Mouse (Mus musculus) ES-E14 (cell line): ENCODE data around the gene Hoxc13. TPM values are rescaled to one million over a fixed set of nuclear protein-coding genes. Genes with fewer than 3 reads are reported as not detected.

Source experiments
- DNase-seq: peaks from one replicate; pipeline ENCODE4 v3.0.0-alpha.2; 2013; ENCODE audit warnings: low read depth, low spot score
- H3K27ac ChIP-seq: 2 replicates; pipeline ENCODE4 v1.5.1; 2012; ENCODE audit warnings: low read depth, mild to moderate bottlenecking, low read length, moderate library complexity, mixed read lengths; ENCODE audit not compliant: poor library complexity, insufficient read depth, severe bottlenecking
- H3K36me3 ChIP-seq: 2 replicates; pipeline ENCODE4 v1.6.1; 2012; ENCODE audit warnings: mild to moderate bottlenecking, low read length, moderate library complexity, mixed read lengths; ENCODE audit not compliant: control insufficient read depth, poor library complexity, insufficient read depth, severe bottlenecking
- H3K4me1 ChIP-seq, 2 experiments: fragments of 150-350 bp in 1 of 2; sonication (generic) in 1 of 2; 2 replicates each; pipeline ENCODE4 v1.6.1; 2012; ENCODE audit warnings: low read length in 2 of 2, mild to moderate bottlenecking in 1 of 2, mixed read lengths in 1 of 2; ENCODE audit not compliant: control insufficient read depth in 2 of 2, insufficient read depth in 2 of 2, poor library complexity in 1 of 2
- H3K4me3 ChIP-seq, 2 experiments: fragments of 150-350 bp in 1 of 2; sonication (generic) in 1 of 2; 2 replicates each; pipeline ENCODE4 v1.5.1; 2012; ENCODE audit warnings: low read length in 2 of 2, low read depth in 1 of 2, mild to moderate bottlenecking in 1 of 2, mixed read lengths in 1 of 2; ENCODE audit not compliant: insufficient read depth in 1 of 2, poor library complexity in 1 of 2, severe bottlenecking in 1 of 2
- H3K9ac ChIP-seq: 2 replicates; pipeline ENCODE4 v1.6.1; 2012; ENCODE audit warnings: low read depth, mild to moderate bottlenecking, low read length, mixed read lengths; ENCODE audit not compliant: poor library complexity, insufficient read depth, severe bottlenecking
- H3K9me3 ChIP-seq: fragments of 150-350 bp; sonication (generic); 2 replicates; pipeline ENCODE4 v1.6.1; 2012; ENCODE audit warnings: low read depth, mild to moderate bottlenecking, low read length; ENCODE audit not compliant: control insufficient read depth, insufficient read depth
- CHD2 ChIP-seq: IDR thresholded peaks from 2 replicates; pipeline ENCODE4 v1.6.1; 2014; ENCODE audit warnings: mild to moderate bottlenecking, low read depth, low read length, inconsistent platforms
- HCFC1 ChIP-seq: IDR thresholded peaks from 2 replicates; pipeline ENCODE4 v1.6.1; 2012; ENCODE audit warnings: low read length, inconsistent platforms, borderline replicate concordance; ENCODE audit not compliant: insufficient read depth
- MAFK ChIP-seq: IDR thresholded peaks from 2 replicates; pipeline ENCODE4 v1.6.1; 2014; ENCODE audit warnings: mild to moderate bottlenecking, low read depth, low read length, inconsistent platforms; ENCODE audit not compliant: insufficient read depth
- ZC3H11A ChIP-seq: IDR thresholded peaks from 2 replicates; pipeline ENCODE4 v1.6.1; 2012; ENCODE audit warnings: low read depth, mild to moderate bottlenecking, inconsistent platforms, low read length, borderline replicate concordance
- ZNF384 ChIP-seq: IDR thresholded peaks from 2 replicates; pipeline ENCODE4 v1.6.1; 2012; ENCODE audit warnings: low read depth, low read length, inconsistent platforms
- in situ Hi-C, 2 experiments: fragments of 600-800 bp; cut with MboI; formaldehyde crosslinking; loops; one replicate each; pipeline ENCODE4 v1.15.1; 2025; ENCODE audit warnings: low sequenced_read_pairs in 2 of 2, inconsistent platforms in 1 of 2; ENCODE audit not compliant: unreplicated experiment in 2 of 2
- total RNA-seq: library from RNA; depleted of rRNA; stranded (reverse); fragments of 300-350 nt; gene quantifications from 2 replicates; pipeline ENCODE4 v1.2.3, GENCODE M21; 2012; rRNA removed

Gene Hoxc13
- 0.42 and 0.94 TPM in 2 replicates for total RNA-seq

GRCm38 (mm10) chr15:102921053-102922011 is at the start of gene Hoxc13:
Hoxc13 (plus strand) TSS chr15:102921103.
- DNase-seq = no peak
- in situ Hi-C loops = loop anchor here in 1 of 2 experiments (10.0 kb wide), 1 partner anchor 63 kb away; no protein-coding TSS in a partner anchor

DNA sequence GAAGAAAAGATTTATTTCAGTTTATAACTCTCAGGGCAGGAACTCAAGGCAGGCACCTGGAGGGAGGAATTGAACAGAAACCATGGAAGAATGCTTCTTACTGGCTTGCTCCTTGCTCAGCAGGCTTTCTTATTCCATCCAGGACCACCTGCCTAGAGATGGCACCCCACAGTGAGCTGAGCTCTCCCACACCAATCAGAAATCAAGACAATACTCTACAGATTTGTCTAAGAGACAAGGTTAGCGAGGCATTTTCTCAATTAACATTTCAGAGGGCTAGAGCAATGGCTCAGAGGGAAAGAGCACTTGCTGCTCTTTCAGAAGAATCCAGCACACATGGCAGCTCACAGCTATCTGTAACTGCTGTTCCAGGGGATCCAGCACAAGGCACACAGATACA is 35.1 kb upstream of the Hoxc13 start:
- Histone ChIP-seq H3K4me3 (no peak overlapping the region), H3K9ac (no peak overlapping the region), H3K9me3 (no peaks in the 10 kb centered on the region), H3K27ac (no peak overlapping the region), H3K4me1 (peaks cover 0 to 4% of the 10 kb centered on the region in 2 experiments; a peak in 1 of 4 replicates), H3K36me3 (no peaks in the 10 kb centered on the region)
- DNase-seq = peak; percentile 63
- in situ Hi-C loops = no loop called here
- no peak for TF ChIP-seq ZNF384
- no peak for TF ChIP-seq MAFK
- TF ChIP-seq CHD2 = no peak

More at GRCm38 (mm10) chr15:102921053-102922011, at the start of gene Hoxc13:
- TF ChIP-seq HCFC1 (no peak), ZC3H11A (no peak), MAFK (no peak), ZNF384 (no peak)
- Histone ChIP-seq H3K9me3 (no peaks in the 10 kb centered on the region), H3K9ac (peak within 1 kb of the TSS; percentile 60), H3K27ac (no peak within 1 kb of the TSS), H3K4me1 (no peaks in the 10 kb centered on the region), H3K4me3 (peak within 1 kb of the TSS; percentile 69 to 77), H3K36me3 (no peaks in the 10 kb centered on the region)

- no peaks in the 10 kb centered on the region for H3K9me3 ChIP-seq
- H3K4me3 ChIP-seq = no peak overlapping the region
- in situ Hi-C loops = no loop called here
- no peak for DNase-seq
- TF ChIP-seq HCFC1 = no peak
- no peak for TF ChIP-seq ZC3H11A
- no peak for TF ChIP-seq CHD2
- TF ChIP-seq ZNF384 = no peak
- TF ChIP-seq MAFK = no peak
- no peak overlapping the region for H3K9ac ChIP-seq
- no peaks in the 10 kb centered on the region for H3K36me3 ChIP-seq
- no peak overlapping the region for H3K27ac ChIP-seq
- H3K4me1 ChIP-seq = no peaks in the 10 kb centered on the region
Observed at GRCm38 (mm10) chr15:102895115-102895514, 25.8 kb upstream of the Hoxc13 start.

- DNase-seq = no peak
- in situ Hi-C loops = no loop called here
- Histone ChIP-seq H3K4me3 (no peak overlapping the region), H3K9ac (no peak overlapping the region), H3K36me3 (no peaks in the 10 kb centered on the region), H3K27ac (no peak overlapping the region), H3K9me3 (no peaks in the 10 kb centered on the region), H3K4me1 (no peaks in the 10 kb centered on the region)
- TF ChIP-seq ZC3H11A = no peak
- no peak for TF ChIP-seq MAFK
- no peak for TF ChIP-seq CHD2
- no peak for TF ChIP-seq ZNF384
- TF ChIP-seq HCFC1 = no peak
Observed at GRCm38 (mm10) chr15:102904946-102905345, 16.0 kb upstream of the Hoxc13 start.
